Mouse (Mus musculus): ENCODE results near the gene Slc2a2.

Slc2a2 gene

DNA sequence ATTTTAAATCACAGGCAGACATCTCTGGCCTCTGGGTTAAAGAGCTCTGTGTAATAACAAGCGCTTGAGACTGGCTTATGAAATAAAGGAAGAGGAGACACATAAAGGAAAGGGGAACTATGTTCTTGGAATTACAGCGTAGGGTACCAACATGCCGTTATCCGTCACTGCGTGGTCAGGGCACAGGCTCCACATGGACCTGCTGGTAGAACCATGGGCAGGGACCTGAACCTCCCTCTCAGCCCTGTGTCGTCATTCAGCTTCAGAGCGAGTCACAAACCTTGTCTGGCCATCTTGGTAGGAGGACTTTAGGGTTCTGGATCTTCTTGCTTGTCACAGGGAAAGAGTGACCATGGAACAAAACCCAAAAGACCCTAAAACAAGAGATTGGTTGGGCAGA lies 28.7 kb downstream of the Slc2a2 start:
- DNase-seq (ENCODE audit: low read depth, low spot score), result no peak

DNA sequence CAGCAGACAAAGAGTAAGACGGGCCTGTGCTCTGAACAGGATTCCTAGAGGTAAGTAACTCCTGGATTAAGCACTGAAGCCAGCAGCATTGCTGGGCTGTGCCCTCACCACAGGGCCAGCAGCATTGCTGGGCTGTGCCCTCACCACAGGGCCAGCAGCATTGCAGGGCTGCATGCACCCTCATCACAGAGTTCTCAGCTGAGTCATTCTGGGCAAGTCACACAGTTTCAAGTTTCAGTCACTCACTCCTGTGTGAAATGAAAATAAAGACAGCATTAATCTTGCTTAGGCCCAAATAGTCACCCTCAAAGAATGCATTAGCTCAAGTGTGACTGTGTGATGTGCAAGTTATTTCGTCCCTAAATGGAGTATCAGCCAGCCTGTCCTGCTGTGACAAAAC lies 37.0 kb downstream of the Slc2a2 start:
- DNase-seq (ENCODE audit: low read depth, low spot score), result no peak

DNA sequence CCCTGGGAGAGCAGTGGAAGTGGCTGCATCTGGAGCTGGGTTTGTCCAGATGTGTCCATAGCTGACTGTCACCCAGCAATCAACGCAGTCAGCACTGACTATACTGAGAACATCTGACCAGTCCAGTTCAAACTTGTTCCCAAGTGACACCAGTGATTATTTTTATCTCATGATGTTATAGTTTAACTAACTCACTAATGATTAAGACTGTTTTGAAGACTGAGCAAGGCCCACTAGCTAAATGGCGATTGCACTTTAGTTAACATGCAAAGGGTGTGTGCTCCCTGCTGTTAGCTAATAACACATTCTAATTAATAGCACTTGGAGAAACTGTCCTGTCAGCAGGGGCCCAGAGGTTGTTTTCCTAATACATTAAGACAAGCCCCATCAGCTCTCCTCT lies 39.3 kb downstream of the Slc2a2 start:
- no peak for DNase-seq (ENCODE audit: low read depth, low spot score)

DNA sequence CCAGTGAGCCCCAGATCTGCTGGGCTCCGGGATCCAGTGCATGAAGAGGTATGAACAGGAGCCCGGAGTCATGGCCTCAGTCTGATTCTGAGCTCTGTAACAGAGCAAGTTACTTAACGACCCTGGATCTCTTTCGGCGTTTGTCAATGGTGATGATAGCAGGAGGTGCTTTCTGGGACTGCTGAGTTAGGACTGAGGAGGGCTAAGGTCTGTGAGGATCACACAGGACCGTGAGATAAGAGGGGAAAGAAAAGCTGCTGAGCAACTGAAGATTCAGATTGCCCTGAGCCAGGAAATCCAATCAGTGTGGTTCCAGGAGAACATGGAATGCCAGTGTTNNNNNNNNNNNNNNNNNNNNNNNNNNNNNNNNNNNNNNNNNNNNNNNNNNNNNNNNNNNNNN lies 42.6 kb downstream of the Slc2a2 start:
- DNase-seq (ENCODE audit: low read depth, low spot score), result no peak

DNA sequence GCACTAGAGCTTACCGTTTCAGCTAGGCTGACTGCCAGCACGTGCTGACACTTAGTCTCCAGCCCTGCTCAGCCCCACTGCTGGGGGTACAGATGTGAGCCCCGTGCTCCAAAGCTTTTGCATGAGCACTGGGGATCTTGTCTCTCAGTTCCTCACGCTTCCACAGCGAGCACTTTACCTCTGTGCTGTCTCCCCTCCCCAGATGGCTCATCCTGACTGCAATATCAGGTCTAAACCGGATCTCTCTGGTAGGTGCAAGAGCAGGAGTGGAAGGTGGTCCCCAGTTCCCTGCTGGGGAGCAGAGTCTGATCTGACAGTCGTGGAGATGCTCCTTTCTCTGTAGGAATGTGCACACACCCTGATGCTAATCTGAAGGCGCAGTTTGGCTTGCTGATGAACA lies 45.5 kb downstream of the Slc2a2 start:
- no peak for DNase-seq (ENCODE audit: low read depth, low spot score)

DNA sequence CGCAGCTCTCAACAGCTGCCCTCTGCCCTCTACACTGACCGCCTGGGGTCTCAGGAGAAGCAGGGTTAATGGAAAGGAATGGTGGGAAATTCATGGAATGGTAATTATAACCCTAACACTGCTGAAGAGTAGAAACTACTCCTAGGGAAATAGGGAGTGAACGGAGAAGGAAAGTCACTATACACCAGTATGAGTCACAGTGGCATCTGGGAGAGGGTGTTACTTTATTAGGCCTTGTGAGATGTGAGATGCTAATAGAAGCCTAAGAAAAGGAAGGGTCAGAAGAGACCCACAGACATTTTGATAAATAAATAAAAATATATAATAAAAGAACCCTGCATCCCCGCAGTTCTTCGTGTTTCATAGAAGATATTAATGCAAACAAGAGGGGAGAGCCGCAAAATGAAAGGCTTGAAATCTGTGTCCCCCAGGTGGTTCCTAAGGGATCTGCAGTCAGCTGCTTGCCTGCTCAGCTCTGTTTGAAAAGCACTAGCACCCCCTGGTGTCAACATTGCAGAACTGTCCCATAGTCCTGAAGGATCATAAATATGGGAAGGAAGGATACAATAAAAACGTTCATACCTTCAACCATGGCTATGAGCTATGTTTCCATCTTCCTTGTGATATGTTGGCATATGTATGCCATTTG lies 48.3 kb downstream of the Slc2a2 start:
- DNase-seq (ENCODE audit: low read depth, low spot score), result peak; percentile 84

DNA sequence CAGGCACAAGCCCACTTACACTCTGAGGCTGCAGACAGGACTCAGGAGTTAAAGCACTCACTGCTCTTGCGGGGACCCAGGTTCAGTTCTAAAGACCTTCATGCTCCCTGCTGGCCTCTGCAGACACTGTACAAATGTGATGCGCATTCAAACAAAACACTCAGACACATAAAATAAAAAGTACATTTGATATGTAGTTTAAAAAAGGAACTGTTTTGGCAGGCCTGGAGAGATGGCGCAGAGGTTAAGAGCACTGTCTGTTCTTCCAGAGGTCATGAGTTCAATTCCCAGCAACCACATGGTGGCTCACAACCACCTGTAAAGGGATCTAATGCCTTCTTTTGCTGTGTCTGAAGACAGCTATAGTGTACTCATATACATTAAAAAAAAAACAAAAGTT lies 50.4 kb downstream of the Slc2a2 start:
- no peak for DNase-seq (ENCODE audit: low read depth, low spot score)

DNA sequence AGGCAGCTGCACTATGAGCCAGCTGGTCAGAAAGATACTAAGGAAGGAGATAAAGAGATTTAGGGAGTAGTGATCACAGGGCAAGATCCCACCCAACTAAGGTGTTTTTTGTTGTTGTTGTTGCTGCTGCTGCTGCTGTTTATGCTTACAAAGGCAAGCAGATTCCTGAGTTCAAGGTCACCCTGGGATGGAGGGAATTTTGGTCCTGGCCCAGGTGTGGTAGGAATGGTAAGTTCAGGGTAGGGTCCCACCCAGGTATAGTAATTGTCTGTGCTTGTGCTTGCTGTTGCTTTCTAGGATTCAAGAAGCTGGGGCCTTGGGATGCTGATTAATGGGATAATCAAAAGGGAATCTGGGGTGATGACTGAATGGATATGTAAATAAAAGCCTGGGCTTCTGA lies 51.3 kb downstream of the Slc2a2 start:
- no peak for DNase-seq (ENCODE audit: low read depth, low spot score)

DNA sequence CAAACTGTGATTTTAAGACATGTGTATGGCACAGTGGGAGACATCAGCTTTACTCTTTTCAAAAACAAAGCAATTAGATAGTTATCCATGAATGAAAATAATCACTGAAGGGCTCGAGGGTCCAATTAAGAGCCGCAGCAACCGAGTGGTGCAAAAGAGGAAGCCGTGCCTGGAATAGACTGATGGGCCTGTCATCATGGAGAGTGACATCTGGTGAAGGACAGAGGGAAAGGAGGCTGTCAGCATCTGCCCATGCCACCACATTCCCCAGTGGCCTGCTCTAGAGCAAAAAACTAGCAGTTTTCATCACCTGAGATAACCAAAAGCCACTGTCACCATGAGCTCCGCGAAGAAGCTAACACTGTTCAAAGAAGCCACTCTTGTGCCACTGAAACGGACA lies 57.8 kb downstream of the Slc2a2 start:
- no peak for DNase-seq (ENCODE audit: low read depth, low spot score)

DNA sequence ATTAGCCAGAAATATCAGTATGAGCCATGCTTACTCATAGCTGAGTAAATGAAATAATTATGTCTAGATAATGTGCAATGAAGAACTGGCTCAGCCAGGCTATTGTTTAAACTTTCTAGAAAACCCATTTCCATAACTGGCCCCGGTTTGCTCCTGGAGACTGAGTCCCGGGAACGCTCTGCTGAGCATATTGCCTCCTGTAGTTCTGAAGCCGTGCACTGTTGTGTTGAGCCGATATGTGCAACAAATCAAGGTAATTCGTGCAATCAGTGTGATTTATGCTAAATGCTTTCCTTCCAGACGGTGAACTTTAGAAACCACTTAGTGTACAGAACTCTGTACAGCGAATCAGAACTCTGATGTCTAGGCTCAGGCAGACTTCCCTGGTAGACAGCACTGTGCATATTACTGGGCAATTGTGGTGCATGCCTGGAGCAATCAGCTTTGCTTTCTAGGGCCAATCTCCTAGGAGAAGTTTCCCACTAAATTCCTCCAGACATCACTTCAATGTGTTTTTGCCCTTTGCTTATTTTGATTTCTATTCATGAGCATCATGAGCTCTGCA lies 63.6 kb downstream of the Slc2a2 start:
- no peak for DNase-seq (ENCODE audit: low read depth, low spot score)

DNA sequence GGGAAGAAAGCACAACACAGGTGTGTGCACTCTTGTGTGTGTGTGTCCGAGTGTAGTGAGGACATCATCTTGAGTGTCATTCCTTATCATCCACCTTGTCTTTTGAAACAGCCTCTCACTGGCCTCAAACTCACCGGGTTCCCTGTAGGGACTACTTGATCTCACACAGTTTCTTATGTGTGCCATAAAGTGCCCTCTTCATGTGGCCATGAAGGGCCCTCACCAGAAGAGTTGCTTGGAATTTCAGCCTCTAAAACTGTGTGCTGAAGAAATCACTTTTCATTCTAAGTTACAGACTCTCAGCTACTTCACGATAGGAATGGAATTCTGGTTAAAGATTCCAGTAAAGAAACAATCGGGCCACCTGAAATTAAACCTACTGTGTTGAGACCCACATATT lies 69.2 kb downstream of the Slc2a2 start:
- no peak for DNase-seq (ENCODE audit: low read depth, low spot score)

DNA sequence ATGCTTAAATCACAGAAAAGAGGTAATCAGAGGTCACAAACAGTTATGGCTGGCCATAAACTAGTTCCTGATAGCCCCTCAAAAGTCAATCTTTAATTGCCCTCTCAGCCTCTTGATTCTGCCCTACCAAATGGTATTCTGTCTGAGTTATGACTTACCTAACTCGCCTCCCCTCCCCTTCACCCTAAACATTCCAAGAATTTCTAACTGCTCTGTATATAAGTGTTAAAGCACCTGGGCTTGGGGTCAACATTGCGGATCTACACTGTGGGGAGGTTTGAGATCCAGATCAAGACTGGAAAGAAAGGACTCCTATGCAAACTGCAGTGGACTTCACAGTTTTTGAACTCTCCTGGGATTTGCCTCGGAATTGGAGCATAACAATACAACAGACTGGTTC lies 70.5 kb downstream of the Slc2a2 start:
- DNase-seq (ENCODE audit: low read depth, low spot score), result no peak

DNA sequence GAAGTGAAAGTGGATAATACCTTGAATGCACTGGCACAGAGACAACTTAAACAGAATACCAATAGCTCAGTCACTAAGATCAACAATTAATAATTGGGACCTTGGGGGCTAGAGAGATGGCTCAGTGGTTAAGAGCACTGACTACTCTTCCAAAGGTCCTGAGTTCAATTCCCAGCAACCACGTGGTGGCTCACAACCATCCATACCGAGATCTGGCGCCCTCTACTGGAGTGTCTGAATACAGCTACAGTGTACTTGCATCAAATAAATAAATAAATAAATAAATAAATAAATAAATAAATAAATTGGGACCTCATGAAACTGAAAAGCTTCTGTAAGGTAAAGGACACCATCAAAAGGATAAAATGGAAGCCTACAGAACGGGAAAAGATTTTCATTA lies 75.2 kb downstream of the Slc2a2 start:
- peak; percentile 51 for DNase-seq (ENCODE audit: low read depth, low spot score)

DNA sequence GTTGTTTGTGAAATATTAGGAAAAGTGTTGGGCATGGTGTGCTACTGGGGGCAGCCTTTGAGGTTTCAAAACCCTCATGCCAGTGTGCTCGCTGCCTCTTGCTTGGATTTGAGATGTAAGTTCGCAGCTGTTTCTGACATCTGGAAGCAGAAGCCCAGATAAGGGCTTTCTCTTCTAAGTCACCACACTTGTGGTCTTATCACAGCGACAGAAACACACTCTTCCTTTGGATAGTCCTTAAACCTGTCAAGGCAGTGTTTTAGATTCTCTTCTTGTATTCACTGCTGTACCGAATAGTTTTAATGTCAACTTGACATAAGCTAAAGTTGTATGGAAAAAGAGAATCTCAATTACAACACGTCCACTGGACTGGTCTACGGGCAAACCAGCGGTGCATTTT lies 77.7 kb downstream of the Slc2a2 start:
- no peak for DNase-seq (ENCODE audit: low read depth, low spot score)

DNA sequence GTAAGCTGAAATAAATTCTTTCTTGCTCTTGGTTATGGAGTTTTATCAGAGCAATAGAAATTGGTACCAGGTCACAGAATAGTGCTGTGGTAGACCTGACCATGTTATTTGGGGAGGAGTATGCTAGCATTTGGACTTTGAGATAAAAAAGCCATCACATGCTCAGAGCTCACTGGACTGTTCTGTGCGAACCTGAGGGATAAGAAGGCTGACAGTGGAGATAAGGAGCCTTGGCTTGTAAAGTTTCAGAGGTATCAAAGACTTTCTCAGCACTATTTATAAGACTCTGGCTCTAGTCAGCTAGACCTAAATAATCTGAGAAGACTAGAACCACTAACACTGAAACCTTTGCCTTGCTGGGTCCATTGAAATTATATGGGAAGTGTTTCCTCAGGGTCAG lies 78.3 kb downstream of the Slc2a2 start:
- no peak for DNase-seq (ENCODE audit: low read depth, low spot score)

DNA sequence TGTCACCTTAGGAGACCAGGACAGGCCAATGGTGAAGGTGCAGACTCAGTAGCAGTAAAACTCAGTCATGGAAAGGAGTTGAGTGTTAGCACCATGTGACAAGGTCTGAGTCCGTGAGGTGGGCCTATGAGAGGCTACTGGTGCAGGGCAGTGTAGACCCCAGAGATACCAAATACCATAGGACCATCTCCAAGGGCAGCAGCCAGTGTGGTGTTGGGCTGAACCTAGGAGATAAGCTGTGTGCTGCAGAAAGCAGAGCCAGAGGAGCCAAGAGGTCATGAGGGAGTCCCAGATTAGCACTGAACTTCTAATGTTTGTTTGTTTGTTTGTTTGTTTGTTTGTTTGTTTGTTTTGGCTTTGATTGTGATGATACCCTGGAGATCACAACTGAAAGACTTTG lies 78.8 kb downstream of the Slc2a2 start:
- DNase-seq (ENCODE audit: low read depth, low spot score), result no peak

DNA sequence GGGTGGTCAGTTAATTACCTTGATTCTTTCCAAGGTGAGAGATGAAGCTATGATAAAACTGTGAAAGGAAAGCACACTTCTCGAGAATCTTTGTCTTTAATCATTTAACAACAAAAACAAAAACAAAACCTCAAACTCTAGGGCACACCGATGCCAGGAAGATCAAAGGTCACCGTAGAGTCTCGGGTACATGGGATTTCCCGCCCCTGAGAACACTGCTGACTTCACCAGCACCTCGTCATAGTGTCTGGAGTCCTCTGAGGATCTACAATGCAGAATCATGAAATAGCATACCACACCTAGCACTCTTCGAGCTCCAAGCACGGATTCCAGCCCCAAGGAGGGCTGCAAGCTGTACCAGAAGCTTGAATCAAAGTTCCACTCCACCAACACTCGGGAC lies 82.8 kb downstream of the Slc2a2 start:
- DNase-seq (ENCODE audit: low read depth, low spot score), result peak; percentile 58

All from CD4-positive, CD25-positive, alpha-beta regulatory T cell, adult 2 months (primary cell).